Comparison of ENCODE assay signal across 14 mouse cellular contexts in genomic region chr15:83453879-83454278, GRCm38 (mm10). TPM values are rescaled to one million over a fixed set of nuclear protein-coding genes. Genes with fewer than 3 reads are reported as not detected.
DNase-seq lines count a peak whose midpoint lies in the region; ATAC-seq and TF ChIP-seq lines count a peak whose summit lies in the region.
"Had no signal": no experiment of that assay in that cellular context is flagged by ENCODE, and none has a peak within 500 bp of the region (broad histone marks: within the 10 kb centered on the region; RNA-seq: fewer than 3 reads in every experiment).

No protein-coding gene starts in this region.

- H3K36me3 ChIP-seq in kidney, embryonic 14.5 days (ENCODE audit: control insufficient read depth, insufficient read depth, low read length): no peaks in the 10 kb centered on the region
- H3K36me3 ChIP-seq in C2C12 (ENCODE audit: control insufficient read depth, insufficient read depth): peaks cover 26% of the 10 kb centered on the region
- H3K36me3 ChIP-seq: embryonic facial prominence, embryonic 12.5 days; forebrain, embryonic 15.5 days had no signal

- peak overlapping the region; percentile 10 for H3ac ChIP-seq in C2C12 (ENCODE audit: control insufficient read depth, insufficient read length, low read depth)

- H3K4me2 ChIP-seq in kidney, embryonic 14.5 days (replicated peaks; ENCODE audit: low read depth, low read length): no peak overlapping the region
- H3K4me2 ChIP-seq: embryonic facial prominence, embryonic 12.5 days; forebrain, embryonic 15.5 days had no signal

- no peak for ATAC-seq in kidney, embryonic 14.5 days (ENCODE audit: low FRiP score, low TSS enrichment)
- ATAC-seq: forebrain, embryonic 15.5 days had no signal

- WGBS in kidney, embryonic 14.5 days: 81% methylated on average over 3 of the region's 3 CpGs

- no peak overlapping the region for H3K4me3 ChIP-seq in kidney, embryonic 14.5 days (ENCODE audit: low read length)
- no peak overlapping the region for H3K4me3 ChIP-seq in C2C12 (ENCODE audit: insufficient read depth, poor library complexity, severe bottlenecking)
- H3K4me3 ChIP-seq: embryonic facial prominence, embryonic 12.5 days; forebrain, embryonic 15.5 days had no signal

- H3K79me2 ChIP-seq in C2C12 (ENCODE audit: control insufficient read depth, insufficient read depth): peaks cover 100% of the 10 kb centered on the region

- no peaks in the 10 kb centered on the region for H3K9me3 ChIP-seq in kidney, embryonic 14.5 days (ENCODE audit: control insufficient read depth, low read length)
- H3K9me3 ChIP-seq: embryonic facial prominence, embryonic 12.5 days; forebrain, embryonic 15.5 days had no signal

- TF ChIP-seq CTCF in C2C12 (IDR thresholded peaks at IDR 0.05; ENCODE audit: control insufficient read depth, insufficient read depth, insufficient read length): no peak

- no peak overlapping the region for H3K27ac ChIP-seq in kidney, embryonic 14.5 days (ENCODE audit: low read depth, low read length)
- H3K27ac ChIP-seq: embryonic facial prominence, embryonic 12.5 days; forebrain, embryonic 15.5 days had no signal

- DNase-seq in kidney, adult 11 months: peak; percentile 67
- peak; percentile 46 to 58 for DNase-seq in adrenal gland, postnatal 36 days
- DNase-seq in heart, postnatal 14 days: peak; percentile 45 to 54
- no peak for DNase-seq in cerebellum, adult 18-20 months
- DNase-seq in cerebellum, postnatal 36 days: no peak
- DNase-seq in cerebellum, adult 9-10 months: no peak
- DNase-seq: cerebellum, adult 2 months; left cerebral cortex, postnatal 4 days; lung, postnatal 14 days; right cerebral cortex, adult 18-20 months had no signal

- H3K9ac ChIP-seq in kidney, embryonic 14.5 days (ENCODE audit: low read depth, low read length): no peak overlapping the region
- H3K9ac ChIP-seq: embryonic facial prominence, embryonic 12.5 days; forebrain, embryonic 15.5 days had no signal

- no peaks in the 10 kb centered on the region for H3K27me3 ChIP-seq in kidney, embryonic 14.5 days (ENCODE audit: control insufficient read depth, insufficient read depth, low read length)
- no peaks in the 10 kb centered on the region for H3K27me3 ChIP-seq in C2C12 (ENCODE audit: control insufficient read depth, insufficient read depth, insufficient read length)
- H3K27me3 ChIP-seq: embryonic facial prominence, embryonic 12.5 days; forebrain, embryonic 15.5 days had no signal

- peaks cover 97% of the 10 kb centered on the region for H3K79me3 ChIP-seq in C2C12 (ENCODE audit: low read depth)

- intact Hi-C loops in heart, postnatal 14 days (cut with DNase I): no loop called here

- H3K4me1 ChIP-seq in kidney, embryonic 14.5 days (ENCODE audit: control insufficient read depth, insufficient read depth, low read length): peaks cover 10% of the 10 kb centered on the region
- H3K4me1 ChIP-seq: embryonic facial prominence, embryonic 12.5 days had no signal

TF ChIP-seq in C2C12, 6 proteins besides CTCF, POLR2A, EP300 and RAD21:
- no peak for TF ChIP-seq CEBPB (IDR thresholded peaks at IDR 0.05; ENCODE audit: low read depth)
- peak; percentile 6 for TF ChIP-seq MYOD1 (IDR thresholded peaks at IDR 0.05; ENCODE audit: control insufficient read depth, insufficient read length, low read depth)
- TF ChIP-seq MAX (IDR thresholded peaks at IDR 0.05): no peak
- no peak for TF ChIP-seq MYOG (IDR thresholded peaks at IDR 0.05; ENCODE audit: control insufficient read depth, extremely low read depth, insufficient read length)
- TF ChIP-seq FOSL1 (IDR thresholded peaks at IDR 0.05; ENCODE audit: insufficient read depth, low read length, poor library complexity, severe bottlenecking): no peak
- no peak for TF ChIP-seq USF1 (IDR thresholded peaks at IDR 0.05; ENCODE audit: low read depth)

RNA-seq across cellular contexts. Expression of gene Pacsin2, which starts 10.5 kb away (rescaled TPM):
- 37.9 and 64.2 TPM in 2 replicates for polyA plus RNA-seq in kidney, embryonic 14.5 days (2014; fragmentation: Nextera tagmentation; extraction: Ambion mirVana)
- 101 TPM for polyA plus RNA-seq in C2C12 (2012; fragmentation: generic; extraction: Trizol)
- 10 to 100 TPM; 85.6 to 94.3 TPM for total RNA-seq in adrenal gland, postnatal 36 days (2021)
- 100 to 1,000 TPM; 156 to 165 TPM for total RNA-seq in heart, postnatal 14 days (2021)

RNA-seq across cellular contexts. Expression of gene Ttll1, which starts 56.8 kb away (rescaled TPM):
- polyA plus RNA-seq in kidney, embryonic 14.5 days (2014; fragmentation: Nextera tagmentation; extraction: Ambion mirVana): 14.8 and 19.8 TPM in 2 replicates
- 28.5 TPM for polyA plus RNA-seq in C2C12 (2012; fragmentation: generic; extraction: Trizol)
- total RNA-seq in adrenal gland, postnatal 36 days (2021): 1 to 10 TPM; 7.6 to 7.7 TPM
- total RNA-seq in heart, postnatal 14 days (2021): 10 to 100 TPM; 43.0 to 43.6 TPM

Comparison
In these comparisons a context has a peak if more than half of its experiments do, and no peak if none do; other contexts are left out.
1. DNase-seq: peak in kidney, adult 11 months (single experiment), adrenal gland, postnatal 36 days (2 of 2) and heart, postnatal 14 days (2 of 2); none in cerebellum, adult 18-20 months (0 of 2), cerebellum, postnatal 36 days (0 of 2) and cerebellum, adult 9-10 months (single experiment).
2. RNA of gene Ttll1, which starts 56.8 kb away (total RNA-seq): 43.0 to 43.6 TPM in heart, postnatal 14 days; 7.6 to 7.7 TPM in adrenal gland, postnatal 36 days; every median in the first group is over 4 times any median in the second.